Mouse (Mus musculus): ENCODE results near the gene Slc35f2. TPM values are rescaled to one million over a fixed set of nuclear protein-coding genes. Genes with fewer than 3 reads are reported as not detected.
A peak's percentile ranks its signal among the peaks of the same experiment; 100 is the strongest.

The Slc35f2 gene
- polyA plus RNA-seq (2015; fragmentation: Nextera tagmentation; extraction: Ambion mirVana): 0.30 and 0.32 TPM in 2 replicates

DNA sequence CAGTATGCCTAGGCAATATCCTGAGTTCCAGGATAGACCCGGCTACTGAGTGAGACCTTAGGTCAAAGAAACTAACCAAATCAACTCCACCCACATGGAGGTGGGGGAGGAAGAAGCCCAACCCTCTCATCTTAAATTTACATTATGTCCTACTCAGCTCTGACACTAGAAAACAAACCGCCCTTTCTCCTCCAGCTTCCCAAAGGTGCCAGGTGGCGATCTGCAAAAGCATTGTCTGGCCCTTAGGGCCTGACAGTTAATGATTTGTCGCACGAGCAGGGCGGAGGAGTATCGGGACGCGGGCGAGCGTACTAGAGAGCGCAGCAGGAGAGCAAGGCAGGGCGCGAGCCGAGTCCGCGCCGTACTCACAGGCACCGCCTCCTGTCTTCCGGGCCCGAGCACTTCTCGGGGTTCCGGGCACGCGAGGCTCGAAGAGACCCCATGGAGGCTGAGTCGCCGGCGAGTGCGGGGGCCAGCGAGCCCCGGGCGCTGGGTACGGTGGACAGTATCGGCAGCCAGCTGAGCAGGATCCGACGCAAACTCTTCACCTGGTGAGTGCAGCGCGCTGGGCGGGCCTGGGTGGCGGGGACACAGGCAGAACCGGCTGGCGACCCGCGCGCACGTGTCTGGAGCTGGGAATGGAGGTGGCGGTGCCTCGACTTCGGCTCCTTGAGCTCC is at the start of gene Slc35f2:
Gene Slc35f2 (plus strand): TSS at position 195 of the 678 bp plus-strand sequence.
- Histone ChIP-seq H3K27me3 (ENCODE audit: control insufficient read depth, insufficient read depth, low read depth, low read length) (peaks cover 24% of the 10 kb centered on the region), H3K9ac (ENCODE audit: low read depth, low read length) (no peak within 1 kb of the TSS), H3K4me3 (ENCODE audit: low read depth, low read length) (peak within 1 kb of the TSS; percentile 54), H3K4me1 (ENCODE audit: control insufficient read depth, low read depth, low read length) (no peaks in the 10 kb centered on the region), H3K36me3 (ENCODE audit: control insufficient read depth, insufficient read depth) (no peaks in the 10 kb centered on the region), H3K4me2 (ENCODE audit: low read depth, low read length) (peak within 1 kb of the TSS; percentile 73), H3K9me3 (replicated peaks; ENCODE audit: control insufficient read depth, low read length) (no peaks in the 10 kb centered on the region), H3K27ac (ENCODE audit: low read length) (no peak within 1 kb of the TSS)
- WGBS (ENCODE audit: insufficient replicate concordance): under 1% methylated on average over 50 of the region's 50 CpGs
- no peak for ATAC-seq (ENCODE audit: low read depth)

DNA sequence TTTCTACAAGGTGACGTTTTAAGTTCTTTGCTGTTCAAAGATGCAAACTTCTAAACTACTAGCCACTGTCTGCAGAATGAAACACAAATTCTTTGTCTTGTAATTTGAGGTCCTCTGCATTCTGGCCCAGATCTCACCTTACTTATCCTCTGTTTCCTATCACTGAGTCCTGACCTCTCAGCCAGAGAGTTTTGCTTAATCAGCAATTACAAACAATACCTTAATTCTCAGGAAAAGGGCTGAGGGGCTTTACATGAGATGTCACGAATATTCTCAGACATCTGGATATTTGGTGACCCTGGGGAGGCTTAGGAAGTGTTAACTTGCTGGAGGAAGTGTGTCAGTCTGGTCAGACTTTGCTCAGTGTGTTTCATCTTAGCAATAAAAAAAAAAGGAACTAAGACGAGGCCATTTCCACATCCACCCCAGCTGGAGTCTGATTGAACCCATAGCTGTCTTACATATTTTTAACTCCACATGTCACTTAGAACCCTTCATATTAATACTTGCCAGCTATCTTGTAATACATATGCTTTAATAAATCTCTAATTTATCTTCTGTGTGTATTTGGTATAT is 30.4 kb upstream of the Slc35f2 start:
- Histone ChIP-seq H3K4me1 (ENCODE audit: control insufficient read depth, low read depth, low read length) (no peaks in the 10 kb centered on the region), H3K27me3 (ENCODE audit: control insufficient read depth, insufficient read depth, low read depth, low read length) (no peaks in the 10 kb centered on the region), H3K9ac (ENCODE audit: low read depth, low read length) (no peak overlapping the region), H3K4me2 (ENCODE audit: low read depth, low read length) (no peak overlapping the region), H3K9me3 (replicated peaks; ENCODE audit: control insufficient read depth, low read length) (no peaks in the 10 kb centered on the region), H3K36me3 (ENCODE audit: control insufficient read depth, insufficient read depth) (no peaks in the 10 kb centered on the region), H3K4me3 (ENCODE audit: low read depth, low read length) (no peak overlapping the region), H3K27ac (ENCODE audit: low read length) (no peak overlapping the region)
- WGBS (ENCODE audit: insufficient replicate concordance): 16% methylated on average over 3 of the region's 3 CpGs
- ATAC-seq (ENCODE audit: low read depth): no peak

DNA sequence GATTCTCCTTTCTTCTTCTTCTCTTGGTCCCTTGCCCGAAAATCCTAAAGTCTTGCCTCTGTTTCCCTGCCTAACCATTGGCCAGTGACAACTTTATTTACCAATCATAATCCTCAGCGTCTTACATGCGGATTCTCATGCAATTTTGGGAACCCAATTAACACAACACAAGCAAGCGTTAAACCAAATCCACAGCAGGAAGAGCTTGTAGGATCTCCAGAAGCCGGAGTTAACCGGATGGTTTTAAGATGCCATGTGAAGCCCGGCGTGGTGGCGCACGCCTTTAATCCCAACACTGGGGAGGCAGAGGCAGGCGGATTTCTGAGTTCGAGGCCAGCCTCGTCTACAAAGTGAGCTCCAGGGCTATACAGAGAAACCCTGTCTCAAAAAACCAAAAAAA is 20.9 kb upstream of the Slc35f2 start:
- Histone ChIP-seq H3K4me3 (ENCODE audit: low read depth, low read length) (no peak overlapping the region), H3K27ac (ENCODE audit: low read length) (no peak overlapping the region), H3K4me1 (ENCODE audit: control insufficient read depth, low read depth, low read length) (no peaks in the 10 kb centered on the region), H3K27me3 (ENCODE audit: control insufficient read depth, insufficient read depth, low read depth, low read length) (no peaks in the 10 kb centered on the region), H3K9ac (ENCODE audit: low read depth, low read length) (no peak overlapping the region), H3K4me2 (ENCODE audit: low read depth, low read length) (no peak overlapping the region), H3K9me3 (replicated peaks; ENCODE audit: control insufficient read depth, low read length) (no peaks in the 10 kb centered on the region), H3K36me3 (ENCODE audit: control insufficient read depth, insufficient read depth) (no peaks in the 10 kb centered on the region)
- 73% methylated on average over 13 of the region's 13 CpGs for WGBS (ENCODE audit: insufficient replicate concordance)
- no peak for ATAC-seq (ENCODE audit: low read depth)

DNA sequence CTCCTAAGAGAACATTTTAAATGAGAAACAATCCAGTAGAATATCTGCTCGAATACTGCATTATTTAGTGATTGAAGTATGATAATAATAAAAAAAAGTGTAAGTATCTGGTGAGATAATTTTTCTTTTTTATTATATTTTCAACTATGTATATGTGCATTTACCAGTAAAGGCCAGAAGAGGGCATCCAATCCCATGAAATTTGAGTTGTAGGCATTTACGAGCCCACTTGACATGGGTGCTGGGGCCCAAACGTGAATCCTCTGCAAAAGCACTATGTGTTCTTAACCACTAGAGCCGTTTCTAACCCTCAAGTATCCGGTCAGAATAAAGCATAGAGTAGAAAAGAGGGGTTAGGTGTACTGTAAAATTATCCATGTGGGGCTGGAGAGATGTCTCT is 20.4 kb upstream of the Slc35f2 start:
- H3K27ac ChIP-seq (ENCODE audit: low read length): no peak overlapping the region
- H3K4me1 ChIP-seq (ENCODE audit: control insufficient read depth, low read depth, low read length): no peaks in the 10 kb centered on the region
- H3K4me2 ChIP-seq (ENCODE audit: low read depth, low read length): no peak overlapping the region
- no peaks in the 10 kb centered on the region for H3K9me3 ChIP-seq (replicated peaks; ENCODE audit: control insufficient read depth, low read length)
- WGBS (ENCODE audit: insufficient replicate concordance): 25% methylated on average over 5 of the region's 5 CpGs
- H3K4me3 ChIP-seq (ENCODE audit: low read depth, low read length): no peak overlapping the region
- H3K36me3 ChIP-seq (ENCODE audit: control insufficient read depth, insufficient read depth): no peaks in the 10 kb centered on the region
- no peaks in the 10 kb centered on the region for H3K27me3 ChIP-seq (ENCODE audit: control insufficient read depth, insufficient read depth, low read depth, low read length)
- H3K9ac ChIP-seq (ENCODE audit: low read depth, low read length): no peak overlapping the region
- no peak for ATAC-seq (ENCODE audit: low read depth)

DNA sequence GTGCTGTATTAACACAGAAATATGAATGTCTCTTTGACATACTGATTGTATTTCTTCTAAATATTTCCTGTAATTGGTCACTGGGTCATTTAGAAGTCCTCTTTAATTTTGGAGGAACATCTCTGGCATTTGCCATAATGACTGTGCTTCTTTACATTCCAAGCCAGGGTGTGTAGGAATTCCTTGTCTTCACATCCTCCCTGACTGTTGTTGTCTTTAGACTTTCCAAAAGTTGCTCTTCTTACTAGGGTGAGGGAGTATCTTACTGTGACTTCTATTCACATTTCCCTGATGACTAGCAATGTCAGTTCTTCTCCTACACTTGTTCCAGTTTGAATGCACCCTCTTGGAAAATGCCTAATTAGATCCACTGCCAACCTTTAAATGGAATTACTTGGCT is 16.5 kb upstream of the Slc35f2 start:
- no peak overlapping the region for H3K9ac ChIP-seq (ENCODE audit: low read depth, low read length)
- no peak overlapping the region for H3K4me2 ChIP-seq (ENCODE audit: low read depth, low read length)
- no peaks in the 10 kb centered on the region for H3K36me3 ChIP-seq (ENCODE audit: control insufficient read depth, insufficient read depth)
- no peaks in the 10 kb centered on the region for H3K27me3 ChIP-seq (ENCODE audit: control insufficient read depth, insufficient read depth, low read depth, low read length)
- no peaks in the 10 kb centered on the region for H3K4me1 ChIP-seq (ENCODE audit: control insufficient read depth, low read depth, low read length)
- H3K4me3 ChIP-seq (ENCODE audit: low read depth, low read length): no peak overlapping the region
- H3K27ac ChIP-seq (ENCODE audit: low read length): no peak overlapping the region
- no peak for ATAC-seq (ENCODE audit: low read depth)
- H3K9me3 ChIP-seq (replicated peaks; ENCODE audit: control insufficient read depth, low read length): no peaks in the 10 kb centered on the region

DNA sequence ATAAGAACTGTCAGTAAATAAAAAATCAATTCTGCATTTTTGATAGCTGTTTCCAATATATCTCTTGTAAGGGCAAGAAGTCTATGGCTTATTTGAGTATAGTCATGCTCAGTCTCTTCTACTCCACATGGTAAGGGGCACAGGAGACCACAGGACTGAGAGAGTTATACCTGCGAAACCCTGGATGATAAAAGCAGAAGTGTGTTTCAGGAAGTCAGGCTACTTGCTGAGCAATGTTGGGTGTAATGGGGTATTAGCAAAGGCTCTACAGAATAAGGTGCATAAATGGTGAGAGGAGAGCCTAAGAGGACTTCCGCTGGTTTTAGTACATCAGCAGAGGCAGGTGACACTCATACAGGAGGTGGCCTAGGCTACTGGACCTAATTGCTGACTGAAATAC is 13.2 kb upstream of the Slc35f2 start:
- Histone ChIP-seq H3K9ac (ENCODE audit: low read depth, low read length) (no peak overlapping the region), H3K4me3 (ENCODE audit: low read depth, low read length) (no peak overlapping the region), H3K4me1 (ENCODE audit: control insufficient read depth, low read depth, low read length) (no peaks in the 10 kb centered on the region), H3K36me3 (ENCODE audit: control insufficient read depth, insufficient read depth) (no peaks in the 10 kb centered on the region), H3K4me2 (ENCODE audit: low read depth, low read length) (no peak overlapping the region), H3K9me3 (replicated peaks; ENCODE audit: control insufficient read depth, low read length) (no peaks in the 10 kb centered on the region), H3K27ac (ENCODE audit: low read length) (no peak overlapping the region), H3K27me3 (ENCODE audit: control insufficient read depth, insufficient read depth, low read depth, low read length) (no peaks in the 10 kb centered on the region; the same call in 1 of the 2 replicates)
- no peak for ATAC-seq (ENCODE audit: low read depth)
- WGBS (ENCODE audit: insufficient replicate concordance): 44% methylated on average over 2 of the region's 2 CpGs

DNA sequence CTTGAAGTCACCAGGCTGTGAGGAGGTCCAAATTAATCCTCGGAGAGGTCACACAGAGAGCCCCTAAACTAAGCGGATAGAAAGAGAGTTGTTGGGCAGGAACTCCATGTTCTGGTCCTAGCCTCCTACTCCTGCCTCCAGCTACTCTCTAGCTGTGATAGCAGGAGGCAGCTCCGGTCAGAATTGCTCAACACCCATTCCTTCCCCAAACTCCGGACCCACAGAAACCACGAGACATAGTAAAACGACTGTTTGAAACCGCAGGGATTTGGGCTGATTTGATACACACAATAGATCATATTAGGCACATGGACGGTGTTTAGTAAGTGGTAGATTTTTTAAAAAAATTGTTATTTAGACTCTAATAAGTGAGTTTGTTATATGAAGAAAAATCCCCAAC is 6.6 kb upstream of the Slc35f2 start:
- ATAC-seq (ENCODE audit: low read depth): no peak
- H3K4me1 ChIP-seq (ENCODE audit: control insufficient read depth, low read depth, low read length): no peaks in the 10 kb centered on the region
- no peaks in the 10 kb centered on the region for H3K36me3 ChIP-seq (ENCODE audit: control insufficient read depth, insufficient read depth)
- H3K27me3 ChIP-seq (ENCODE audit: control insufficient read depth, insufficient read depth, low read depth, low read length): no peaks in the 10 kb centered on the region; the same call in 1 of the 2 replicates
- no peaks in the 10 kb centered on the region for H3K9me3 ChIP-seq (replicated peaks; ENCODE audit: control insufficient read depth, low read length)
- H3K4me3 ChIP-seq (ENCODE audit: low read depth, low read length): no peak overlapping the region
- 28% methylated on average over 8 of the region's 8 CpGs for WGBS (ENCODE audit: insufficient replicate concordance)
- H3K9ac ChIP-seq (ENCODE audit: low read depth, low read length): no peak overlapping the region
- no peak overlapping the region for H3K4me2 ChIP-seq (ENCODE audit: low read depth, low read length)
- no peak overlapping the region for H3K27ac ChIP-seq (ENCODE audit: low read length)

DNA sequence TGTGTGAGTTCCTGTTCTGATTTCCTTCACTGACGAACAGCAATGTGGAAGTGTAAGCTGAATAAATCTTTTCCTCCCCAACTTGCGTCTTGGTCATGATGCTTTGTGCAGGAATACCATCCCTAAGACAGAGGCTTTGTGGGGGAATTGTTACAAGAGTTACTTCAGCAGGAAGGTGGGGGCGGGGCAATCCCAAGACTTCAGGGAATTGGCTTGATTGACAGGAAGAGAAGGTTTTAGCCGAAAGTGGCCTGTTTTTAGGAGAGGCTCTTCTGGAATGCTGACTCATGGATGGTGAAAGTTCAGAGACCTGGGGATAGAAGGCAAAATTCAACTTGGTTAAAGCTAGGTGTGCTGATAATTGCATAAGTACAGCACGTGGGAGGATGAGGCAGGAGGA is 2.9 kb upstream of the Slc35f2 start:
- WGBS (ENCODE audit: insufficient replicate concordance): 59% methylated on average over 5 of the region's 5 CpGs
- Histone ChIP-seq H3K4me1 (ENCODE audit: control insufficient read depth, low read depth, low read length) (no peaks in the 10 kb centered on the region), H3K36me3 (ENCODE audit: control insufficient read depth, insufficient read depth) (no peaks in the 10 kb centered on the region), H3K27me3 (ENCODE audit: control insufficient read depth, insufficient read depth, low read depth, low read length) (peaks cover 24% of the 10 kb centered on the region), H3K9ac (ENCODE audit: low read depth, low read length) (no peak overlapping the region), H3K4me2 (ENCODE audit: low read depth, low read length) (no peak overlapping the region), H3K27ac (ENCODE audit: low read length) (no peak overlapping the region), H3K9me3 (replicated peaks; ENCODE audit: control insufficient read depth, low read length) (no peaks in the 10 kb centered on the region), H3K4me3 (ENCODE audit: low read depth, low read length) (no peak overlapping the region)
- ATAC-seq (ENCODE audit: low read depth): no peak

DNA sequence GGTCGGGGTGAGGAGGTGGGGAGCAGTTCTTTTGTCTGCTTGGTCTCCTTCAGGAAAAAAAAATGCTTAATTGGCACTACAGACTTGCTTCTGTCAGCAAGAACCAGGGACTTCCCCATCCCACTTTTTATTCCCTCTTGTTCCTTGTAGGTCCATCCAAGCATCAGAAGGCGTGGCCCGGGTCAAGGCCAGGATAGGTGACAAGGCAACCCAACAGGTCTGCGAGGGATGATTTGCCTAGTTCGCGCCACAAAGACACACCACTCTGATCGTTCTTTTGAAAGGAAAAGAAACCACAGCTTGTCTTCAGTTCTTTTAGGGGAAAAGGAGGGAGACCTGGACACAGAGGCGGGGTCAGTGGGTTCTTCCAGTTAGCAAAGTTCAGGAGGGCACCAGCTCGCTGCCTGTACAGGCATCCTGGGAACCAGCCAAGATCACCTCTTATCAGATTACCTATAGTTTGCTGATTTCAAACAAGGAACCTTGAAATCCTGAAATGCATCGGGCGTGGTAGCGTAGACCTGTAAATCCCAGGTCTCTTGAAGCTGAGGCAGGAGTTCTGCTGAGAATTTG is 481 bp upstream of the Slc35f2 start:
- WGBS (ENCODE audit: insufficient replicate concordance): 28% methylated on average over 12 of the region's 12 CpGs
- Histone ChIP-seq H3K36me3 (ENCODE audit: control insufficient read depth, insufficient read depth) (no peaks in the 10 kb centered on the region), H3K27ac (ENCODE audit: low read length) (no peak overlapping the region), H3K27me3 (ENCODE audit: control insufficient read depth, insufficient read depth, low read depth, low read length) (peaks cover 24% of the 10 kb centered on the region), H3K9me3 (replicated peaks; ENCODE audit: control insufficient read depth, low read length) (no peaks in the 10 kb centered on the region), H3K4me1 (ENCODE audit: control insufficient read depth, low read depth, low read length) (no peaks in the 10 kb centered on the region), H3K9ac (ENCODE audit: low read depth, low read length) (no peak overlapping the region), H3K4me2 (ENCODE audit: low read depth, low read length) (peak overlapping the region; percentile 73), H3K4me3 (ENCODE audit: low read depth, low read length) (peak overlapping the region; percentile 54; the same call in 1 of the 2 replicates)
- no peak for ATAC-seq (ENCODE audit: low read depth)

All from liver, embryonic 16.5 days (tissue).